In the genomic region with DNA sequence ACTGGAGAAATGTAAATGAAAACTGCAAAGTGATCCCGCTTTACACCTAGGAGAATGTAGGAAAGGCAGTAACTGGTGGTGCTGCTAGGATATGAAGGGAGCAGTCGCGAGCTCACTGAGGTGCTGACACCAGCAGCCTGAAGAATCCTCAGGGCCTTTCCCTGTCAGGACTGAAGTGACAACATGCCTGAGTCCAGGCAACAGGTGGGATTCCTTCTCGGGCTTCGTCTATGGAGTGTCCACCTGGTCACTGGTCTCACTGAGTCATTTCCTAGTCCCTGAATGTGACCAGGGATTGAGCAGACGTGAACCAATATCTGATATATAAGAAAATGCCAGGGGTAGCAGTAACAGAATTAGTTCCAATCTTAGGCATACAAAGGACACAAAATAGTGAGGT, we compare ENCODE assay signal across 26 mouse cellular contexts.
"Had no signal": no experiment of that assay in that cellular context is flagged by ENCODE, and none has a peak within 500 bp of the region (broad histone marks: within the 10 kb centered on the region; RNA-seq: fewer than 3 reads in every experiment).

No protein-coding gene starts in this region.

- H3K4me2 ChIP-seq: embryonic facial prominence, embryonic 12.5 days; embryonic facial prominence, embryonic 13.5 days; embryonic facial prominence, embryonic 15.5 days; forebrain, embryonic 12.5 days; forebrain, embryonic 13.5 days; forebrain, embryonic 15.5 days had no signal

- ATAC-seq: forebrain, embryonic 13.5 days; forebrain, embryonic 14.5 days; forebrain, embryonic 15.5 days; forebrain, embryonic 16.5 days; forebrain, postnatal 0 days had no signal

- H3K27me3 ChIP-seq: embryonic facial prominence, embryonic 12.5 days; embryonic facial prominence, embryonic 13.5 days; embryonic facial prominence, embryonic 15.5 days; forebrain, embryonic 15.5 days had no signal

- H3K36me3 ChIP-seq: embryonic facial prominence, embryonic 10.5 days; embryonic facial prominence, embryonic 12.5 days; embryonic facial prominence, embryonic 13.5 days; embryonic facial prominence, embryonic 15.5 days; forebrain, embryonic 10.5 days; forebrain, embryonic 12.5 days; forebrain, embryonic 15.5 days; heart, embryonic 10.5 days had no signal

- DNase-seq: cerebellum, adult 9-10 months; cerebellum, adult 9-11 months; cerebellum, postnatal 10 days; cerebellum, postnatal 14 days; cerebellum, postnatal 25 days; cerebellum, postnatal 36 days; embryo, embryonic 11 days; forebrain, postnatal 0 days; gastrocnemius, adult 2 months; gastrocnemius, postnatal 10 days; gastrocnemius, postnatal 14 days; gastrocnemius, postnatal 25 days; gastrocnemius, postnatal 36 days; heart, adult 2 months had no signal

- H3K4me3 ChIP-seq: embryonic facial prominence, embryonic 10.5 days; embryonic facial prominence, embryonic 12.5 days; embryonic facial prominence, embryonic 13.5 days; embryonic facial prominence, embryonic 15.5 days; erythroblast, embryonic 14.5 days; forebrain, embryonic 10.5 days; forebrain, embryonic 12.5 days; forebrain, embryonic 13.5 days; forebrain, embryonic 15.5 days; gastrocnemius, adult 2 months; heart, adult 2 months; heart, embryonic 10.5 days had no signal
